Mouse (Mus musculus): ENCODE results near the gene A630095E13Rik.

DNA sequence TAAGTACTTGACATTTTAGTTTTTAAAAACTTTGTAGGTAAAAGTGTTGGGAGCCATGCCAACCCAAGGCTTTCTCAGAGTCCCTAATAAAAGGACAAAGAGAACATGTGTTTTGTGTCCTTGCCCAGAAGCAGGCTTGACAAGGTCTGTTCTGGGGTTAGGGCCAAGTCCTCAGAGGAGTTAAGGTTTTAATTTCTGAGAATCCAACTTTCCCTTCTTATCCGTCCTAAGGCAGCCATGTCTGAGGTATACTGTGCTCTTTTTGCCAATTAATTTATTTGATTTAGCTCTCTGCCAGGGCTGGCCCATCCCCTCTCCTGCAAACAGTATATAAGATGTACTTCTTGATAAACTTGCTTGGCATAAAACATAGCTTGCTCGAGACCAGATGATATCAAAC is 38.2 kb upstream of the A630095E13Rik start:
- TF ChIP-seq POLR2A (IDR thresholded peaks at IDR 0.05; ENCODE audit: borderline replicate concordance, low read depth, low read length) = no peak
- no peak for TF ChIP-seq CTCF (IDR thresholded peaks at IDR 0.05; ENCODE audit: low read depth, low read length)

All from bone marrow macrophage, adult 2 months (primary cell).